Mouse (Mus musculus): ENCODE data around the gene Ifitm1.
"Not testable (repeated sequence)": the region's sequence is repeated elsewhere in the genome, so short reads cannot be mapped to it uniquely, and the experiment has no call there.

Gene Ifitm1

DNA sequence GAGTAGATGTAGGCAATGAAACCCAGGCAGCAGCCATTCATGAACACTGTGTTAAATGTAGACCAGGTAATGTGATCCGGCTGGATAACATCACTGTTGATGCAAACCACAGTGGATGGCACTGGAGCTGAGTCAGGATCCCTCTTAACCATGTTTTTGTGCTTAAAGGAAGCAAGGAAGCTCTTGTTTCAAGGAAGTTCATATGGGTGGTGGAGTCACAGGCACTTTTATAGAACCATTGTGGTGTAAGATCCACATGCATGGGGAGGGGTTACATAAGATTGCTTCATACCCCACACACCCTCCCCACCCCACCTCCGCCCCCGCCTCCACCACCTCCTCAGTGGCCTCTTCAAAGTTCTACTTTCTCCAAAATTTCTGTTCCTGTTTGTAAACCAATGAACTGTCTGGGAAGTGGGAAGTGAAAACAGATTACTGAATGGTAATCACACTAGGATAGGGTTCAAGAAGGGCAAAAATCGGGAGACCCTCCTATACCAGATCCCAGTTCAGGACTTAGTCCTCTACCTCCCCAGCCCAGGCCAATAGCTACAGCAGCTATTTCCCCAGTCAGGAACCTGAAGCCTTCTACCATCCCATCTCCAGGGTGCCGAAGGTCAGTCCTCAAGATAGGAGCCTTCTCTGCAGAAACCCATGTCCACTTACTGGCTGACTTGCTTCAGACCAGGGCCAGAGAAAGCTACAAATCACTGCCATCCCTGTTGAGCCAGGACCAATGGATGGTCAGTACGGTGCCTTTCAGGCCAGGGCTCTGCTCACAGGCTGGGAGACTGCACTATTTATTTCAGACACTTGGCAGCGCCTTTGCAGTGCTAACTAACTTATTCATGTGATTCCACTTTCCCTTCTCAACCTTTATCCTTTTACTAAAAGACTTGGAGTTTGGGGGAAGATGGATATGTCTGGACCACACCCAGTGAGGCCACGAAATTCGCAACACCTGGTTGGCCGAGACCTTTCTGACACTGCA, 50.0 kb downstream of the Ifitm1 start:
- DNase-seq (ENCODE audit: low spot score) = no peak

DNA sequence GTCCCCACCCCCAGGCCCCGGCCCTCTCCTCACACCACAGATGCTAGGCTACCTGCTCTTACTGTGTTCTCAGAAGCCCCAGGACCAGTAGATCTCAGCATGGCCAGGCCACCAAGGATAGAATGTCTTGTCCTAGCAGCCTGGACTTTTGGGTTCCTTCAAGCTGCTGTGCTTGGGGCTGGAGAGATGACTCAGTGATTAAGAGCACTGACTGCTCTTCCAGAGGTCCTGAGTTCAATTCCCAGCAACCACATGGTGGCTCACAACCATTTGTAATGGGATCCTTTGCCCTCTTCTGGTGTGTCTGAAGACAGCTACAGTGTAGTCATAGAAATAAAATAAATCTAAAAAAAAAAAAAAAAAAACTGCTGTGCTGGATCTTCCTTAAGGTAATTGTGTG, 50.8 kb downstream of the Ifitm1 start, which contains the start of gene Ifitm6:
Ifitm6 (minus strand) TSS at position 101 of the 400 bp plus-strand sequence.
- not testable (repeated sequence) for DNase-seq (ENCODE audit: low spot score)

DNA sequence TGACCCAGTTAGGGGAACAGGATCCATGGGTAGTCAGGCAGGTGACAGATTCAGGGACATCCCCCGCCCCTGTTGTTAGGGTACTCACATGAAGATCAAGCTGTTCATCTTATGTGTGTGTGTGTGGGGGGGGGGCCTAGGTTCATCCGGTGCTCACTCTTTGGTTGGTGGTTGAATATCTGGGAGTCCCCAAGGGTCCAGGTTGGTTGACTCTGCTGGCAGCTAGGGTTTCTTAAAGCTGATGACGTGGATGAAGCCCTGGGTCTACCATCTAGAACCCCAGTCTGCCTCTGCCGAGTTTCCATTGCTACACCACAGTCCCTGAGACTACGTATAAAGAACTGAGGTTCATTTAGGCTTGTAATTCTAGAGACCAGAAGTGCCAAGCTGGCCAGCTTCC, 52.0 kb downstream of the Ifitm1 start:
- no peak for DNase-seq (ENCODE audit: low spot score)
